ENCODE assay signal across 16 mouse cellular contexts in the genomic region with DNA sequence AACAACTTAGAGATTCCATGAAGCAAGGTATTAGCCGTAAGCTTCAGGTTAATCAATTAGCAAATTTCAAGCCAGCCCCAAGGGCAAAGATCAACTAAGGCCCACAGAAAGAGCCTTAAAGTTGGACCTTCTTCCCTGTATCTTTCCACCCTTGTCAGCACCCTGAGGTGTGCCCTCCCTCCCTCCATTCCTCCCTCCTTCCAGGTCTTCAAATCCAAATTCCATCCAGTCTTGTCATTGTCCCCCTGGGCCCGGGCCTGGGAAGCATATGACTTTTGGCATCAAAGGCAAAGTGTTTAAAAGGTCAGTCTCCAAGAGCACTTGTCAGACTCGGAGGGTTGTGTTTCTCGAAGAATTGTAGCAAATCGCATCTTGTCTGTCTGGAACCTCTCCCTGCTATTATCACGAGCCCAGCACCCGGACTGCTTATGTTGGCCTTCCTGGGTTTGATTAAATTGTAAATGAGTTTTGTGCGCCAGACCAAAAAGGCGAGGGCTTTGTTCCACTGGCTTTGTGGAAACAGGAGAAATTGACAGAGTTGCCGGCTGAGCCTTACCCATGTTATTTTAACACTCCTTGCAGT. TPM values are rescaled to one million over a fixed set of nuclear protein-coding genes. Genes with fewer than 3 reads are reported as not detected.
DNase-seq lines count a peak whose midpoint lies in the region; ATAC-seq and TF ChIP-seq lines count a peak whose summit lies in the region.
"Had no signal": no experiment of that assay in that cellular context is flagged by ENCODE, and none has a peak within 500 bp of the region (broad histone marks: within the 10 kb centered on the region; RNA-seq: fewer than 3 reads in every experiment).

No protein-coding gene starts in this region.

- no peak overlapping the region for H3K4me2 ChIP-seq in limb, embryonic 13.5 days (replicated peaks)
- no peak overlapping the region for H3K4me2 ChIP-seq in heart, embryonic 13.5 days
- no peak overlapping the region for H3K4me2 ChIP-seq in kidney, postnatal 0 days (ENCODE audit: low read length)
- H3K4me2 ChIP-seq: neural tube, embryonic 15.5 days had no signal

- H3K79me2 ChIP-seq in heart, adult 2 months (replicated peaks; ENCODE audit: control insufficient read depth, insufficient read depth, low read length), result no peaks in the 10 kb centered on the region

- no peaks in the 10 kb centered on the region for H3K27me3 ChIP-seq in heart, adult 2 months (ENCODE audit: control insufficient read depth, insufficient read depth, low read length)
- no peaks in the 10 kb centered on the region for H3K27me3 ChIP-seq in limb, embryonic 13.5 days
- H3K27me3 ChIP-seq in limb, embryonic 10.5 days (ENCODE audit: low read depth, poor library complexity, severe bottlenecking), result no peaks in the 10 kb centered on the region
- no peaks in the 10 kb centered on the region for H3K27me3 ChIP-seq in heart, embryonic 13.5 days (replicated peaks)
- no peaks in the 10 kb centered on the region for H3K27me3 ChIP-seq in kidney, postnatal 0 days (ENCODE audit: insufficient read depth, low read length)
- H3K27me3 ChIP-seq: neural tube, embryonic 15.5 days had no signal

- ATAC-seq in limb, embryonic 13.5 days (ENCODE audit: low FRiP score, low read depth), result no peak
- ATAC-seq in heart, embryonic 13.5 days (ENCODE audit: extremely low read depth, insufficient number of reproducible peaks, low FRiP score, low TSS enrichment), result no peak
- peak; percentile 26 for ATAC-seq in kidney, postnatal 0 days (replicated peaks; ENCODE audit: low FRiP score, low read depth)

- 41% methylated on average over 10 of the region's 10 CpGs for WGBS in heart, adult 2 months
- WGBS in limb, embryonic 13.5 days, result 61% methylated on average over 10 of the region's 10 CpGs
- 71% methylated on average over 10 of the region's 10 CpGs for WGBS in limb, embryonic 10.5 days
- WGBS in heart, embryonic 13.5 days, result 41% methylated on average over 10 of the region's 10 CpGs
- 52% methylated on average over 10 of the region's 10 CpGs for WGBS in kidney, postnatal 0 days

- DNase-seq in heart, adult 2 months, result no peak
- no peak for DNase-seq in heart, postnatal 36 days
- DNase-seq in limb, embryonic 10.5 days (ENCODE audit: low spot score), result no peak
- no peak for DNase-seq in kidney, postnatal 0 days (ENCODE audit: low spot score)
- DNase-seq in layer of hippocampus, adult 9-10 months (ENCODE audit: low spot score), result no peak
- no peak for DNase-seq in cerebellum, adult 9-10 months
- DNase-seq: adrenal gland, adult 2 months; cerebellum, postnatal 36 days; lung, postnatal 36 days; right cerebral cortex, adult 18-20 months; spleen, adult 18-20 months; thymus, postnatal 4 days had no signal

- peaks cover 5% of the 10 kb centered on the region for H3K4me1 ChIP-seq in heart, adult 2 months (ENCODE audit: control insufficient read depth, insufficient read depth, low read length)
- H3K4me1 ChIP-seq in limb, embryonic 13.5 days, result peaks cover 19% of the 10 kb centered on the region
- peaks cover 11% of the 10 kb centered on the region for H3K4me1 ChIP-seq in limb, embryonic 10.5 days
- H3K4me1 ChIP-seq in heart, embryonic 13.5 days, result peaks cover 63% of the 10 kb centered on the region
- H3K4me1 ChIP-seq in kidney, postnatal 0 days (replicated peaks; ENCODE audit: insufficient read depth, low read length), result peaks cover 11% of the 10 kb centered on the region; the same call in 1 of the 2 replicates

- TF ChIP-seq POLR2A in heart, adult 2 months (IDR thresholded peaks at IDR 0.05; ENCODE audit: insufficient read depth, low read depth, low read length), result no peak

- intact Hi-C loops in heart, adult 2 months (cut with DNase I), result no loop called here
- intact Hi-C loops in heart, postnatal 36 days (cut with DNase I), result no loop called here

- no peak overlapping the region for H3K9ac ChIP-seq in heart, adult 2 months (ENCODE audit: low read depth, low read length)
- H3K9ac ChIP-seq in limb, embryonic 13.5 days, result peak overlapping the region; percentile 3; the same call in 1 of the 2 replicates
- H3K9ac ChIP-seq in heart, embryonic 13.5 days, result no peak overlapping the region
- H3K9ac ChIP-seq in kidney, postnatal 0 days (ENCODE audit: low read depth, low read length), result no peak overlapping the region
- H3K9ac ChIP-seq: liver, embryonic 14.5 days; neural tube, embryonic 15.5 days had no signal

- no peak for TF ChIP-seq CTCF in heart, adult 2 months (IDR thresholded peaks at IDR 0.05)
- no peak for TF ChIP-seq CTCF in kidney, postnatal 0 days (IDR thresholded peaks at IDR 0.05; ENCODE audit: low read depth)

- H3K4me3 ChIP-seq in heart, adult 2 months, result no peak overlapping the region
- no peak overlapping the region for H3K4me3 ChIP-seq in limb, embryonic 13.5 days
- no peak overlapping the region for H3K4me3 ChIP-seq in limb, embryonic 10.5 days
- no peak overlapping the region for H3K4me3 ChIP-seq in heart, embryonic 13.5 days
- H3K4me3 ChIP-seq in kidney, postnatal 0 days (replicated peaks; ENCODE audit: low read depth, low read length), result no peak overlapping the region
- H3K4me3 ChIP-seq: neural tube, embryonic 15.5 days had no signal

- H3K27ac ChIP-seq in heart, adult 2 months, result peak overlapping the region; percentile 56
- no peak overlapping the region for H3K27ac ChIP-seq in limb, embryonic 13.5 days
- H3K27ac ChIP-seq in limb, embryonic 10.5 days, result no peak overlapping the region
- peak overlapping the region; percentile 55 for H3K27ac ChIP-seq in heart, embryonic 13.5 days (replicated peaks)
- peak overlapping the region; percentile 42 for H3K27ac ChIP-seq in kidney, postnatal 0 days
- H3K27ac ChIP-seq: liver, embryonic 14.5 days; neural tube, embryonic 15.5 days had no signal

- H3K36me3 ChIP-seq in heart, adult 2 months (ENCODE audit: control insufficient read depth, insufficient read depth, low read length), result peaks cover 46% of the 10 kb centered on the region
- peaks cover 57% of the 10 kb centered on the region for H3K36me3 ChIP-seq in limb, embryonic 13.5 days
- peaks cover 46% of the 10 kb centered on the region for H3K36me3 ChIP-seq in limb, embryonic 10.5 days
- H3K36me3 ChIP-seq in heart, embryonic 13.5 days, result peaks cover 49% of the 10 kb centered on the region
- peaks cover 22% of the 10 kb centered on the region for H3K36me3 ChIP-seq in kidney, postnatal 0 days (ENCODE audit: insufficient read depth, low read length)

- no peak for TF ChIP-seq EP300 in heart, adult 2 months (IDR thresholded peaks at IDR 0.05; ENCODE audit: insufficient read depth, low read depth, low read length)

- H3K9me3 ChIP-seq in limb, embryonic 13.5 days, result no peaks in the 10 kb centered on the region
- no peaks in the 10 kb centered on the region; the same call in 1 of the 2 replicates for H3K9me3 ChIP-seq in limb, embryonic 10.5 days (replicated peaks)
- H3K9me3 ChIP-seq in heart, embryonic 13.5 days, result peaks cover 3% of the 10 kb centered on the region; the same call in 1 of the 2 replicates
- H3K9me3 ChIP-seq in kidney, postnatal 0 days (replicated peaks; ENCODE audit: low read length), result no peaks in the 10 kb centered on the region
- H3K9me3 ChIP-seq: neural tube, embryonic 15.5 days had no signal

RNA-seq across cellular contexts. Expression of gene A930033H14Rik, which starts 55.3 kb away (rescaled TPM):
- 1 to 10 TPM; 1.1 TPM for total RNA-seq in heart, adult 2 months (2021)
- 0.61 TPM in 2 replicates for polyA plus RNA-seq in heart, adult 2 months (2012; rRNA removed)
- total RNA-seq in heart, postnatal 36 days (2021), result 1 to 10 TPM; 1.1 to 3.2 TPM
- 2.7 and 3.1 TPM in 2 replicates for polyA plus RNA-seq in limb, embryonic 13.5 days (2015; fragmentation: Nextera tagmentation; extraction: Ambion mirVana)
- 1.0 and 1.6 TPM in 2 replicates for polyA plus RNA-seq in limb, embryonic 10.5 days (2016; fragmentation: Nextera tagmentation; extraction: Ambion mirVana)
- polyA plus RNA-seq in heart, embryonic 13.5 days (2015; fragmentation: Nextera tagmentation; extraction: Ambion mirVana), result 1.6 TPM in 2 replicates
- polyA plus RNA-seq in kidney, postnatal 0 days (2015; fragmentation: Nextera tagmentation; extraction: Ambion mirVana), result 2.3 and 2.9 TPM in 2 replicates

Comparison
In these comparisons a context has a peak if more than half of its experiments do, and no peak if none do; other contexts are left out.
1. H3K27ac ChIP-seq: peak in heart, adult 2 months (single experiment), heart, embryonic 13.5 days (single experiment) and kidney, postnatal 0 days (single experiment); none in limb, embryonic 13.5 days (single experiment) and limb, embryonic 10.5 days (single experiment).